Mouse (Mus musculus) right cerebral cortex, postnatal 10 days (tissue): ENCODE measurements at regions not wholly inside any gene's neighbourhood (a gene's known extent, or its start where the extent isn't known, plus 50 kb on each side); places are given as distances from the start of the nearest gene placed in this dataset.

ENCODE experiments used
- DNase-seq, 2 experiments: peaks; one replicate each; pipeline ENCODE4 v3.0.0; 2021; ENCODE audit warnings: low spot score in 2 of 2

GRCm38 (mm10) chr9:112436094-112436493 is 200.4 kb upstream of the Arpp21 start:
- peak; percentile 59 to 82 for DNase-seq

- no peak for DNase-seq
Measured at GRCm38 (mm10) chr9:112431920-112432437, 196.2 kb upstream of the Arpp21 start.

DNA sequence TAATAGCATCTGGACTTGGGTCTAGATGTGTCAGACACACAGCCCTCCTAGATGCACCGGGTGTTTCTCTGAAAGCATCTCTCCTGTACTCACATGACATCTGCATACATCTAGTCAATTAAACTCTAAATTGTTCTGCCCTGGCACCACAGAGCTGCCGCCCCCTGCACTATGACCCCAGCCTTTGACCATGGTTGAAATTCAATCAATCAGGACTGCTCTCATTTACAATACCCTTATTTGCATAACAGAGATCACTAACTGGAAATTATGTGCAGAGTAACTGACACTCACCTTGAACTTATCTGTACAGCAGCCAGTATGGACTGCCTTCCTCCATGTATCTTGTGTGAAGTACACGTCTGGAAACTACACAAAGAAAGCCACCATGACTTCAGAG is 193.5 kb upstream of the Arpp21 start:
- DNase-seq: no peak

DNA sequence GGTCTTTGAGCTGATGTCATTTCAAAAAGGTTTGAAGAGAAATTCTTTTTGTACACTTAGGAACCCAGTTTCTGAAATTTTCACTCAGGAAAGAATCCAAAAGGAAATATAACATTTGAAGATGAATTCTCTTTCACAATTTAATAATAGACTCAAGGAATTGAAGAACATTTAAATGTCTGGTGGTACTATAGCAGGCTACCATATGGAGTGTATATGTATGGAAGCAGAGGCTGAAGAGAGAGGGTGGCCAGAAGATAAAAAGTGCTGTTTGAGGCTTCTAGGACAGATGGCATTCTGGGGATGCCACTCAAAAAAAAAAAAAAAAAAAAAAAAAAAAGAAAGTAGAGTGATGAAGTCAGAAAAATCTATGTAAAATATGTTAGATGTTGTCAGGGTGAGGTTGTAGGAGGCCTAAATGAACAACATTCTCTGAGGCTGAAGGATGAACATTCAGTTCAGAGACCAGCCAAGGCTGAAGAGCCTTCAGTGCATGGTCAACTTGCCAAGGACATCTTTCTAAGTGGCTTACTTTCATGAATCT is 170.1 kb upstream of the Arpp21 start:
- peak in 1 of 2 experiments; percentile 47 for DNase-seq

DNA sequence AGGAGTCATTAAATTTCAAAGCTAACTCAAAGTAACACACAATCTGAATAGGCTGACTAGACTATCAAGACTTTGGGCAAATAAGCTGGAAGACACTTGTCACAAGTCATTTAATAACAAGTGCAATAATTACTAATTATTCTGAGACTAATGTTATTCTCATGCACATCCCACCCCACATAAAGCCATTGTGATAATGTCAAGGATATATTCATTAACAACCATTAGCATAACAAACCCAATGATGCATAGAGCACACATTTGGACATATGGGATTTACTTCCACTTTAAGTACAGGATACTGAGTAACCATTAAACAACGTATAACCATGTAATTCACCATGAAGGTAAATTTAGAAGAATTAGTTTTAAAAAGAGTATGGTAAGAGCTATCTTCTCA is 135.0 kb upstream of the Arpp21 start:
- DNase-seq: no peak

DNA sequence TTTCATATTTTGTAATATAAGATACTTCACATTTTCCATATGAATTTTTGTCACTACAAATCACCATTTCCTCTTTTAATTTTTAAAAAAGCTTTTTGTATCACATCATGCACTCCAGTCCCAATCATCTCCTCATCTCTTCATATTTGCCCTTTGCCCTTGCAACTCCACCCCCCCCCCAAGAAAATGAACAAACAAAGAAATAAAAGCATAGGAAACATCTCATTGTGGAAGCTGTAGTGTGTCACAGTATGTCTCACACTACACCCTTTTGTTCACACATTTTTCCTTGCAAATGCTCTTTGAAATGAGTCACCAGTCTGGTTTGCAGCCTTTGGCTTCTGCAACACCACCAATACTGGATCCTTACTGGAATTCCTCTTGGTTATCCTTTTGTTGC is 131.6 kb upstream of the Arpp21 start:
- no peak for DNase-seq

DNA sequence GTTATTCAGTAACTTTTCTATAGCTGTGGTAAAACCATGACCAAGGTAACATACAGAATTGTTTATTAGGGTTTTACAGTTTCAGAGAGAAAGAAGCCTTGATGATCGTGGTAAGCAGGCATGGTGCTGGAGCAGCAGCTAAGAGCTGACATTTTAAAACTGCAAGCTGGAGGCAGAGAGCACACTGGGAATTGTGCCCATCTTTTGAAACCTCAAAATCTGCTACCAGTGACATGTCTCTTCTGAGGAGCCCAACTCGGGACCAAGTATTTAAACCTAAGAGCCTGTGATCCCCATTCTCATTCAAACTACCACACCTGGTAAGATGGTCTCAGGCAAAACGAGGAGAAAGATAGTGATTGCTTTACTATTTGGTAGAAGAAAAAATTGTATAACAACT is 125.6 kb upstream of the Arpp21 start:
- DNase-seq: no peak

GRCm38 (mm10) chr9:112358711-112359298 is 123.1 kb upstream of the Arpp21 start:
- DNase-seq: no peak

- no peak for DNase-seq
Measured at GRCm38 (mm10) chr9:112353196-112353595, 117.5 kb upstream of the Arpp21 start.

GRCm38 (mm10) chr9:112348942-112349341 is 113.2 kb upstream of the Arpp21 start:
- no peak for DNase-seq

- no peak for DNase-seq
Measured at GRCm38 (mm10) chr9:112344792-112345191, 109.1 kb upstream of the Arpp21 start.

- no peak for DNase-seq
Measured at GRCm38 (mm10) chr9:112340363-112340762, 104.6 kb upstream of the Arpp21 start.

DNA sequence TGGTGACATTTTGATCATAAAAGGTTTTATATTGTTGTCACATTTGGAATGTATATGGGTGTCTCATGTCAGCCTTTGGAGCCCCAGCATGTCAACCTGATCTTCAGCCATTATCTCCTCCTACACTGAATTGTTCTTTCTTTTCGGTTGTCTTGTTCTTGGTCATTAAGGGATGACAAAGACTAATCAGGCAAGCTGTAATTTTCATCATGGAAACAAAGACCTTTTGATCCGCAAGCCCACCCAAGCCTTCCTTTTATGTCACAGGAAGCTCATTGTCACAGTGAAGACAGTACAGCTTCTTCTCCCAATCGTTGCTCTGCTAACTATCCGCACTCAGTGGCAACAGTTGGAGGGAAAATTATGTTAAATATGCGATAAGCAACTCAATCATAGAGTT is 84.3 kb upstream of the Arpp21 start:
- DNase-seq: no peak

DNA sequence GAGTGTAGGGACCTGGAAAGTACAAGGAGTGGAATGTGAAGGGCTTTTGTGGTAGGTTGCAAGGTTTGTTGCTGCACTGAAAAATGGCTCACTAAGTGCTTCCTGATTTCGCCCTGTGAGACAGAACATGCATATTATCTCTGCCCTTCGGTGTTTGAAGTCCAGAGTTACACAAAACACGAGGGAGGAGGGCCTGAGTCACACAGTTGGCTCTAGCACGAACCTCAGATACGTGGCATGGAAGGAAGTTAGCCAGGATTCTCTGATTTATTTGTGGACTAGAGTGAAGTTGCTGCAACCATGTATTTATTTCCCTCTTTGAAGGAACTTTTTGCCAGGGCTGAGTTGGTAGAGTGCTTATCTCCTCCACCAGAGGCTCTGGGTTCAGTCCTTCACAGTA is 73.2 kb upstream of the Arpp21 start:
- no peak for DNase-seq

- DNase-seq: peak; percentile 65 to 67
Measured at GRCm38 (mm10) chr9:112307837-112308236, 72.1 kb upstream of the Arpp21 start.

GRCm38 (mm10) chr9:112291875-112292274 is 56.1 kb upstream of the Arpp21 start:
- DNase-seq: peak; percentile 23 to 29
